Mouse (Mus musculus) E14TG2a.4 (cell line): ENCODE measurements around the gene Igfbp6.

Experiments
- CTCF ChIP-seq: conservative IDR thresholded peaks from 2 replicates; pipeline ENCODE4 v1.5.1; 2014; ENCODE audit warnings: low read length
- NANOG ChIP-seq: IDR thresholded peaks from 2 replicates; pipeline ENCODE4 v1.6.1; 2014; ENCODE audit warnings: borderline replicate concordance, low read length, mixed read lengths

- TF ChIP-seq CTCF: no peak
- no peak for TF ChIP-seq NANOG
Observed at GRCm38 (mm10) chr15:102099260-102099659, 44.9 kb upstream of the Igfbp6 start.
